Mouse (Mus musculus): ENCODE results near the gene Cnot2. TPM values are rescaled to one million over a fixed set of nuclear protein-coding genes. Genes with fewer than 3 reads are reported as not detected.

Cnot2 gene
- 92.0 and 93.2 TPM in 2 replicates for polyA plus RNA-seq (2012; rRNA removed)

GRCm38 (mm10) chr10:116581369-116581718, at the start of gene Cnot2:
Gene Cnot2, minus strand, starts transcription at chr10:116581511.

DNA sequence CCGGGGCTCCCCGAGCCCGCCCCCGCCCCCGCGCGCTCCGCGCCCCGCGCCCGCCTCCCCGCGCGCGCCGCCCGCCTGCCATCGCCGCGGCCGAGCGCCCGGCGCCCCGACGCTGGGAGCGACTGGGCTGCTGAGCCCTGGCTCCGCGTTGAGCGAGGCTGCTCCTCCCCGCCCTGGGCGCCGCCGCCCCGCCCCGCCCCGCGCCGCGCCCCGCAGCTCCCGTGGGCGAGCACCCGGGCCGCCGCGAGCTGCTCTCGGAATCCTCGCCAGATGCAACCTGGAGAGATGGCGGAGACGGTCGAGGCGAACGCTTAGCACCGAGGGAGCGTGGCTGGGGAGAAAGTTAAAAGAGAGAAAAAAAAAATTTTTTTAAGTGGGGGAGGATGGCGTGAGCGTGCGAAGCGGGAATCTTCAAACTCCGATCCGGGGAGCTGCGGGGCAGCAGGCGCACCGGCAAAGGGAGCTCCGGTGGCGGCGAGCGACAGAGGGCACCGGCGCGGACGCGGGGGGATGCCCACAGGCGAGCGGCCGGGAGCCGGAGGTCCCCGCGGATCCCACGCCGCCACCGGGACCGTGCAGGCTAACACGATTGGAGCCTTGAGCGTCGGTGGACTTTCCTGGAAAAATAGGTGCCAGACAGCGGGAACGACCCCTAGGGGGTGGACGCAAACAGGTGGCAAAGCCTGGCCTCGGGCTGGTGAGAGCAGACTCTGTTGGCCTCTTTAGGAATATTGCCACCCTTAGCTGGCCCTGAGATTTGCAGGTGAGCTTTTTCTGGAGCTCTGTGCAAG, 107.4 kb downstream of the Cnot2 start, which contains the start of gene Kcnmb4:
Kcnmb4 (minus strand) TSS at position 120 of the 791 bp plus-strand sequence.

Other genes with a start within 250 kb of the Cnot2 start
- 56.5 and 59.1 TPM in 2 replicates for gene Kcnmb4, start 107.6 kb downstream of the Cnot2 start, polyA plus RNA-seq (2012; rRNA removed)

All from central nervous system, embryonic 18 days (tissue).